Mouse (Mus musculus): ENCODE data around the gene Lig3.

- TF ChIP-seq CTCF (IDR thresholded peaks at IDR 0.05; ENCODE audit: control insufficient read depth, insufficient read depth, insufficient read length) (no peak), MAX (IDR thresholded peaks at IDR 0.05) (no peak), USF1 (IDR thresholded peaks at IDR 0.05; ENCODE audit: low read depth) (no peak), FOSL1 (IDR thresholded peaks at IDR 0.05; ENCODE audit: insufficient read depth, low read length, poor library complexity, severe bottlenecking) (no peak), MYOD1 (IDR thresholded peaks at IDR 0.05; ENCODE audit: control insufficient read depth, insufficient read length, low read depth) (no peak), MYOG (IDR thresholded peaks at IDR 0.05; ENCODE audit: control insufficient read depth, extremely low read depth, insufficient read length) (no peak)
Measured at GRCm38 (mm10) chr11:82833929-82834328, 53.0 kb downstream of the Lig3 start.
